Mouse (Mus musculus): ENCODE data around the gene Ecpas.

DNA sequence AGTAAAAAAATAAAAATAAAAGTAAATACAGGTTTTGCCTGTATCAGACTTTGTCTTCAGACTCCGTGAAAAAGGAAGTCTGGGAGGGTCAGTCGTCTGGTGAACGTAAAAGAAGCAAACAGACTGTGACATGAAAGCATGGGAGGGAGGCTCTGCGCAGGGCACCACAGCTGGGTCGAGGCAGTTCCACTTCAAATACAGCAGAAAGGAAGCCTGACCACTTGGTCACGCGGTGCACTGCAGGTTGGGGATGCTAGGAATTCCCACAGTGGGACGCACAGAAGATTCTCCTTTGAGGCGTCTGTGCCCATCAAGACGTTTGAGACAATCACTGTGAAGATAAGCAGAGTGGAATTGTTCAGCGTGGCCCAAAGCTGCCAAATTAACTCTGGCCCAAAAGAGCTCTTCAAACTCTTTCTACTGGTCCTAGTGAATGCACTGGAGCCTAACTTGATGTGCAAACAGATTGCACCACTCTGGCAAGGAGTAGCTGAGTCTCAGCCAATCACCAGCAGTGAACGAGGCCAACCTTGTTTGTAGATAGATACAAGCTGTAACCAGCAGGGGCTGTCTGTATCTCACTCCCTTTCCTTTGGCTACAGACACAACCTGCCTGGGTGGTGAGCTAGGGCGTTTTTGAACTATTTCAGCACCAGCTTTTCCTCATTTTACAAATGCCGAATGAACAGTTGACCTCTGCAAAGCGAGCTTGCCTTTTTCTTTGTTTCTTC lies 22.4 kb upstream of the Ecpas start:
- TF ChIP-seq POLR2A (IDR thresholded peaks at IDR 0.05; ENCODE audit: low read depth, low read length) (no peak), CTCF (conservative IDR thresholded peaks at IDR 0.05; ENCODE audit: insufficient read depth, insufficient read length, low read depth, low read length) (peak; percentile 48)

All from kidney, adult 2 months (tissue).